Mouse (Mus musculus): ENCODE measurements around the gene Nudt17. TPM values are rescaled to one million over a fixed set of nuclear protein-coding genes. Genes with fewer than 3 reads are reported as not detected.

Nudt17 gene
- total and polyA plus RNA-seq, 2 experiments from 2014 or later: 5.6 to 11.7 TPM

GRCm38 (mm10) chr3:96663432-96664239 lies 44.7 kb downstream of the Nudt17 start:
- 7% methylated on average over 16 of the region's 18 CpGs for WGBS
- Histone ChIP-seq H3K9ac (peak overlapping the region; percentile 55), H3K27ac (ENCODE audit: low read depth, low read length) (peak overlapping the region; percentile 79), H3K4me3 (ENCODE audit: low read depth, low read length) (peak overlapping the region; percentile 43), H3K4me1 (ENCODE audit: insufficient read depth) (peaks cover 5% of the 10 kb centered on the region; the same call in 1 of the 2 replicates), H3K36me3 (ENCODE audit: insufficient read depth) (no peaks in the 10 kb centered on the region), H3K9me3 (ENCODE audit: low read length) (no peaks in the 10 kb centered on the region), H3K27me3 (ENCODE audit: insufficient read depth, low read length) (no peaks in the 10 kb centered on the region), H3K4me2 (ENCODE audit: low read depth) (peak overlapping the region; percentile 64)
- peak; percentile 95 for DNase-seq
- TF ChIP-seq CTCF (IDR thresholded peaks at IDR 0.05; ENCODE audit: low read depth): peak; percentile 82
- peak; percentile 90 for ATAC-seq

DNA sequence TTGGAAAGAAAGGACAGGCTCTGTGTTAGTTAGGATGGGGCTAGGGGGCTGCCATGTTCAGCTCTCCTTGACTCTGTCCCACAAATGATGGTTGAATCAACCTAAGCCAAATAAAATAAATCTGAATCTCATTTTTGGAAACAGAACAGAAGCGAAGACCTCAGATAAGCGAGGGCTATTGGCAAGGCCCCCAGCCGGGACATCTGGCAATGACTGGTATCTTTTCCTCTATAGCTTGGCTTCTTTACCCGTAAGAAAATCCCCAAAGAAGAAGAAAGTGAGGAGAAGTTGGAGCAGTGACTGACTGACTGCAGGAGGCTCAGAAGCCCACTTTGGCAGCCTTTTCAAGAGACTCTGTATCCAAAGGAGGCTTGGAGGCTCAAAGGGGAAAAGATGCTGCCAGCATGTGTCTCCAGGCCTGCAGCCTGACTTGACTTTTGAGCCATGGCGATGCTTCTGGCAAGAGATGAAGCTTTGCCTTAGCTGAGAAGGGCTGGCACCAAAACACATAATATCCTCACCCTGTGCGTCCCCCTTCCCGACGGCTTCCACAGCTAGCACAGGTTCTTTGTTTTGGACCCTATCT lies 45.5 kb downstream of the Nudt17 start:
- peak overlapping the region; percentile 64 for H3K4me2 ChIP-seq (ENCODE audit: low read depth)
- H3K4me1 ChIP-seq (ENCODE audit: insufficient read depth): peaks cover 5% of the 10 kb centered on the region; the same call in 1 of the 2 replicates
- H3K36me3 ChIP-seq (ENCODE audit: insufficient read depth): no peaks in the 10 kb centered on the region
- ATAC-seq (peak; percentile 34), DNase-seq (peak; percentile 63)
- H3K4me3 ChIP-seq (ENCODE audit: low read depth, low read length): peak overlapping the region; percentile 43
- peak overlapping the region; percentile 79 for H3K27ac ChIP-seq (ENCODE audit: low read depth, low read length)
- peak overlapping the region; percentile 55; the same call in 1 of the 2 replicates for H3K9ac ChIP-seq
- H3K27me3 ChIP-seq (ENCODE audit: insufficient read depth, low read length): no peaks in the 10 kb centered on the region
- H3K9me3 ChIP-seq (ENCODE audit: low read length): no peaks in the 10 kb centered on the region
- TF ChIP-seq CTCF (IDR thresholded peaks at IDR 0.05; ENCODE audit: low read depth): no peak
- WGBS: 36% methylated on average over 8 of the region's 8 CpGs

DNA sequence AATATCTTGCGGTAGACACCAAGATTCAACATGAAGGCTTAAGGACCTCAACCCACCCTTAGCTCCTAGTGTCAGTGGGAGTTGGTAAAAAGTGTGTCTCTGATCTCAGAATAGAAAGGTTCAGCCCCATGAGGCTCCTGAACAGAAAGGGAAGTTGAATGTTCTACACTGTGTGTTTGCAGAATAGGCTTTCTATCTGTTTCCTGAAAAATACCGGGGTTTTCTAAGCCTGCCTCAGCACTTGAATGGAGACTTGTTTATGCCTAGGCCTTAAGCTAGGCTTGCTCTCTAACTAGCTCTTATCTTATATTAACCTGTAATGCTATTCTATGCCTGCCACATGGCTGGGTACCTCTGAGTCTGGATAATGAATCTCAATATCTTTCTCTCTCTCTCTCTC lies 47.5 kb downstream of the Nudt17 start:
- Histone ChIP-seq H3K4me1 (ENCODE audit: insufficient read depth) (peaks cover 5% of the 10 kb centered on the region; the same call in 1 of the 2 replicates), H3K9me3 (ENCODE audit: low read length) (no peaks in the 10 kb centered on the region), H3K9ac (no peak overlapping the region), H3K4me3 (ENCODE audit: low read depth, low read length) (no peak overlapping the region), H3K4me2 (ENCODE audit: low read depth) (no peak overlapping the region), H3K36me3 (ENCODE audit: insufficient read depth) (no peaks in the 10 kb centered on the region), H3K27me3 (ENCODE audit: insufficient read depth, low read length) (no peaks in the 10 kb centered on the region), H3K27ac (ENCODE audit: low read depth, low read length) (no peak overlapping the region)
- 85% methylated on average over 2 of the region's 2 CpGs for WGBS
- TF ChIP-seq CTCF (IDR thresholded peaks at IDR 0.05; ENCODE audit: low read depth): no peak
- ATAC-seq (no peak), DNase-seq (no peak)

Other genes with a start within 250 kb of the Nudt17 start
- 0.54 and 1.6 TPM in 2 replicates for gene Hfe2, start 183.4 kb downstream of the Nudt17 start, total RNA-seq (2014; rRNA removed)
- 0.82 and 1.4 TPM in 2 replicates for gene Hfe2, start 183.4 kb downstream of the Nudt17 start, polyA plus RNA-seq (2015; fragmentation: Nextera tagmentation; extraction: Ambion mirVana)
- 122 and 176 TPM in 2 replicates for gene Txnip, start 150.6 kb downstream of the Nudt17 start, total RNA-seq (2014; rRNA removed)
- gene Txnip, start 150.6 kb downstream of the Nudt17 start, polyA plus RNA-seq (2015; fragmentation: Nextera tagmentation; extraction: Ambion mirVana): 116 and 135 TPM in 2 replicates
- not detected in 2 replicates for gene Gm16253, start 131.6 kb downstream of the Nudt17 start, total RNA-seq (2014; rRNA removed)
- gene Gm16253, start 131.6 kb downstream of the Nudt17 start, polyA plus RNA-seq (2015; fragmentation: Nextera tagmentation; extraction: Ambion mirVana): not detected in 2 replicates
- gene Polr3gl, start 114.4 kb downstream of the Nudt17 start, total RNA-seq (2014; rRNA removed): 25.7 and 31.8 TPM in 2 replicates
- gene Polr3gl, start 114.4 kb downstream of the Nudt17 start, polyA plus RNA-seq (2015; fragmentation: Nextera tagmentation; extraction: Ambion mirVana): 27.8 and 35.9 TPM in 2 replicates
- 17.7 and 19.3 TPM in 2 replicates for gene Ankrd34a, start 111.9 kb downstream of the Nudt17 start, total RNA-seq (2014; rRNA removed)
- gene Ankrd34a, start 111.9 kb downstream of the Nudt17 start, polyA plus RNA-seq (2015; fragmentation: Nextera tagmentation; extraction: Ambion mirVana): 17.6 and 19.2 TPM in 2 replicates
- gene Lix1l, start 107.4 kb downstream of the Nudt17 start, total RNA-seq (2014; rRNA removed): 53.5 and 59.9 TPM in 2 replicates
- gene Lix1l, start 107.4 kb downstream of the Nudt17 start, polyA plus RNA-seq (2015; fragmentation: Nextera tagmentation; extraction: Ambion mirVana): 3.5 and 3.7 TPM in 2 replicates
- gene Rbm8a, start 78.6 kb downstream of the Nudt17 start, total RNA-seq (2014; rRNA removed): 29.2 and 38.5 TPM in 2 replicates
- 110 and 120 TPM in 2 replicates for gene Rbm8a, start 78.6 kb downstream of the Nudt17 start, polyA plus RNA-seq (2015; fragmentation: Nextera tagmentation; extraction: Ambion mirVana)
- gene Pex11b, start 73.2 kb downstream of the Nudt17 start, total RNA-seq (2014; rRNA removed): 39.0 and 42.5 TPM in 2 replicates
- 72.2 and 73.6 TPM in 2 replicates for gene Pex11b, start 73.2 kb downstream of the Nudt17 start, polyA plus RNA-seq (2015; fragmentation: Nextera tagmentation; extraction: Ambion mirVana)
- gene Gm42957, start 73.1 kb downstream of the Nudt17 start, total RNA-seq (2014; rRNA removed): 0.31 and 0.38 TPM in 2 replicates
- 0.07 TPM in 1 of 2 replicates, not detected in the other for gene Gm42957, start 73.1 kb downstream of the Nudt17 start, polyA plus RNA-seq (2015; fragmentation: Nextera tagmentation; extraction: Ambion mirVana)
- 2.2 and 2.8 TPM in 2 replicates for gene Itga10, start 63.0 kb downstream of the Nudt17 start, total RNA-seq (2014; rRNA removed)
- gene Itga10, start 63.0 kb downstream of the Nudt17 start, polyA plus RNA-seq (2015; fragmentation: Nextera tagmentation; extraction: Ambion mirVana): 0.25 and 0.57 TPM in 2 replicates
- 4.6 and 7.1 TPM in 2 replicates for gene Ankrd35, start 38.4 kb downstream of the Nudt17 start, total RNA-seq (2014; rRNA removed)
- 2.9 and 4.7 TPM in 2 replicates for gene Ankrd35, start 38.4 kb downstream of the Nudt17 start, polyA plus RNA-seq (2015; fragmentation: Nextera tagmentation; extraction: Ambion mirVana)
- 25.0 and 29.8 TPM in 2 replicates for gene Pias3, start 12.2 kb downstream of the Nudt17 start, total RNA-seq (2014; rRNA removed)
- gene Pias3, start 12.2 kb downstream of the Nudt17 start, polyA plus RNA-seq (2015; fragmentation: Nextera tagmentation; extraction: Ambion mirVana): 26.4 and 32.9 TPM in 2 replicates
- gene Polr3c, start 19.1 kb upstream of the Nudt17 start, total RNA-seq (2014; rRNA removed): 13.2 and 15.6 TPM in 2 replicates
- gene Polr3c, start 19.1 kb upstream of the Nudt17 start, polyA plus RNA-seq (2015; fragmentation: Nextera tagmentation; extraction: Ambion mirVana): 19.5 and 28.4 TPM in 2 replicates
- gene Rnf115, start 19.1 kb upstream of the Nudt17 start, total RNA-seq (2014; rRNA removed): 43.7 and 52.6 TPM in 2 replicates
- 58.2 and 63.6 TPM in 2 replicates for gene Rnf115, start 19.1 kb upstream of the Nudt17 start, polyA plus RNA-seq (2015; fragmentation: Nextera tagmentation; extraction: Ambion mirVana)
- gene Pdzk1, start 120.7 kb upstream of the Nudt17 start, total RNA-seq (2014; rRNA removed): 2.0 TPM in 1 of 2 replicates, not detected in the other
- 0.11 and 0.19 TPM in 2 replicates for gene Pdzk1, start 120.7 kb upstream of the Nudt17 start, polyA plus RNA-seq (2015; fragmentation: Nextera tagmentation; extraction: Ambion mirVana)
- not detected in 2 replicates for gene Cd160, start 120.8 kb upstream of the Nudt17 start, total RNA-seq (2014; rRNA removed)
- gene Cd160, start 120.8 kb upstream of the Nudt17 start, polyA plus RNA-seq (2015; fragmentation: Nextera tagmentation; extraction: Ambion mirVana): 0.08 and 0.10 TPM in 2 replicates
- gene Gja5, start 196.1 kb upstream of the Nudt17 start, total RNA-seq (2014; rRNA removed): 1.2 and 1.5 TPM in 2 replicates
- gene Gja5, start 196.1 kb upstream of the Nudt17 start, polyA plus RNA-seq (2015; fragmentation: Nextera tagmentation; extraction: Ambion mirVana): 0.93 and 1.3 TPM in 2 replicates
- 17.8 and 24.1 TPM in 2 replicates for gene Gpr89, start 196.8 kb upstream of the Nudt17 start, total RNA-seq (2014; rRNA removed)
- gene Gpr89, start 196.8 kb upstream of the Nudt17 start, polyA plus RNA-seq (2015; fragmentation: Nextera tagmentation; extraction: Ambion mirVana): 23.0 and 34.8 TPM in 2 replicates
- gene Gja8, start 217.5 kb upstream of the Nudt17 start, total RNA-seq (2014; rRNA removed): not detected in 2 replicates
- gene Gja8, start 217.5 kb upstream of the Nudt17 start, polyA plus RNA-seq (2015; fragmentation: Nextera tagmentation; extraction: Ambion mirVana): 0.02 and 0.04 TPM in 2 replicates